Mouse (Mus musculus): ENCODE measurements around the gene Carmil1.

- TF ChIP-seq CTCF (IDR thresholded peaks at IDR 0.05; ENCODE audit: control insufficient read depth, insufficient read depth, insufficient read length) (no peak), USF1 (IDR thresholded peaks at IDR 0.05; ENCODE audit: low read depth) (no peak), MYOG (IDR thresholded peaks at IDR 0.05; ENCODE audit: control insufficient read depth, extremely low read depth, insufficient read length) (no peak), MAX (IDR thresholded peaks at IDR 0.05) (no peak), CEBPB (IDR thresholded peaks at IDR 0.05; ENCODE audit: low read depth) (no peak), FOSL1 (IDR thresholded peaks at IDR 0.05; ENCODE audit: insufficient read depth, low read length, poor library complexity, severe bottlenecking) (no peak), MYOD1 (IDR thresholded peaks at IDR 0.05; ENCODE audit: control insufficient read depth, insufficient read length, low read depth) (no peak)
Measured at GRCm38 (mm10) chr13:24241201-24241600, 39.4 kb downstream of the Carmil1 start.
